8 mouse cellular contexts compared by ENCODE assay signal in genomic region chr4:41714276-41714675, GRCm38 (mm10). TPM values are rescaled to one million over a fixed set of nuclear protein-coding genes. Genes with fewer than 3 reads are reported as not detected.
DNase-seq lines count a peak whose midpoint lies in the region; TF ChIP-seq lines count a peak whose summit lies in the region.

No protein-coding gene starts in this region.

- intact Hi-C loops in left cerebral cortex, postnatal 25 days (cut with DNase I): loop anchor here (5.0 kb wide), 1 partner anchor 147 kb away; the partner anchor contains the start of genes Dnaic1 and Fam219a

- WGBS in small intestine, adult 2 months: 20% methylated on average over 8 of the region's 8 CpGs

- H3K36me3 ChIP-seq in megakaryocyte, embryonic 14.5 days (replicated peaks; ENCODE audit: low read length): peaks cover 66% of the 10 kb centered on the region
- H3K36me3 ChIP-seq in small intestine, adult 2 months (ENCODE audit: control insufficient read depth, insufficient read depth, low read length): peaks cover 21% of the 10 kb centered on the region

- peak; percentile 79; the same call in 1 of the 2 replicates for TF ChIP-seq CTCF in small intestine, adult 2 months (IDR thresholded peaks at IDR 0.05; ENCODE audit: extremely low read depth, insufficient read length, insufficient replicate concordance, low read depth, low read length)

- H3K27ac ChIP-seq in small intestine, adult 2 months (ENCODE audit: insufficient read depth, low read depth, low read length): no peak overlapping the region

- no peaks in the 10 kb centered on the region for H3K9me3 ChIP-seq in megakaryocyte, embryonic 14.5 days

- DNase-seq in ovary, postnatal 36 days (ENCODE audit: low spot score): peak; percentile 43
- no peak for DNase-seq in ovary, adult 18-20 months (ENCODE audit: low spot score)
- peak; percentile 87 for DNase-seq in cerebellum, adult 9-10 months
- peak; percentile 59 to 64 for DNase-seq in frontal cortex, postnatal 10 days (ENCODE audit: low spot score in 2 of 2)
- DNase-seq in induced T-regulatory cell, adult 2 months (ENCODE audit: low read depth): peak; percentile 81
- peak; percentile 75 to 88 for DNase-seq in left cerebral cortex, postnatal 25 days (ENCODE audit: low spot score in 2 of 2)

- peaks cover 30% of the 10 kb centered on the region for H3K4me1 ChIP-seq in megakaryocyte, embryonic 14.5 days
- peaks cover 12% of the 10 kb centered on the region for H3K4me1 ChIP-seq in small intestine, adult 2 months (ENCODE audit: control insufficient read depth, insufficient read depth, insufficient read length, low read length)

- H3K4me3 ChIP-seq in megakaryocyte, embryonic 14.5 days (replicated peaks): peak overlapping the region; percentile 78
- no peak overlapping the region for H3K4me3 ChIP-seq in small intestine, adult 2 months (ENCODE audit: low read depth, low read length)

- no peaks in the 10 kb centered on the region for H3K27me3 ChIP-seq in megakaryocyte, embryonic 14.5 days (replicated peaks)
- H3K27me3 ChIP-seq in small intestine, adult 2 months (ENCODE audit: control insufficient read depth, insufficient read depth, low read length): no peaks in the 10 kb centered on the region

- TF ChIP-seq POLR2A in small intestine, adult 2 months (IDR thresholded peaks at IDR 0.05; ENCODE audit: low read depth, low read length): no peak

RNA-seq across cellular contexts. Expression of gene Rpp25l, which starts 0.9 kb away (rescaled TPM):
- 10 to 100 TPM; 26.8 to 31.3 TPM for total RNA-seq in left cerebral cortex, postnatal 25 days (2021)
- polyA plus RNA-seq in megakaryocyte, embryonic 14.5 days (2012; ENCODE audit: insufficient read depth, low replicate concordance): 51.7 and 76.8 TPM in 2 replicates
- polyA plus RNA-seq in small intestine, adult 2 months (2012; rRNA removed): 25.4 and 48.7 TPM in 2 replicates

RNA-seq across cellular contexts. Expression of gene Dctn3, which starts 8.7 kb away (rescaled TPM):
- total RNA-seq in left cerebral cortex, postnatal 25 days (2021): 100 to 1,000 TPM; 174 to 191 TPM
- 22.2 and 369 TPM in 2 replicates for polyA plus RNA-seq in megakaryocyte, embryonic 14.5 days (2012; ENCODE audit: insufficient read depth, low replicate concordance)
- polyA plus RNA-seq in small intestine, adult 2 months (2012; rRNA removed): 35.0 and 69.5 TPM in 2 replicates

RNA-seq across cellular contexts. Expression of gene Il11ra1, which starts 14.5 kb away (rescaled TPM):
- total RNA-seq in left cerebral cortex, postnatal 25 days (2021): 10 to 100 TPM; 35.8 to 43.8 TPM
- 2.2 and 3.9 TPM in 2 replicates for polyA plus RNA-seq in megakaryocyte, embryonic 14.5 days (2012; ENCODE audit: insufficient read depth, low replicate concordance)
- 24.8 and 28.6 TPM in 2 replicates for polyA plus RNA-seq in small intestine, adult 2 months (2012; rRNA removed)

RNA-seq across cellular contexts. Expression of gene Arid3c, which starts 16.7 kb away (rescaled TPM):
- under 1 TPM in 1 of 2 experiments, not detected in 1; 0.43 TPM for total RNA-seq in left cerebral cortex, postnatal 25 days (2021)
- not detected in 2 replicates for polyA plus RNA-seq in megakaryocyte, embryonic 14.5 days (2012; ENCODE audit: insufficient read depth, low replicate concordance)
- 0.09 TPM in 1 of 2 replicates, not detected in the other for polyA plus RNA-seq in small intestine, adult 2 months (2012; rRNA removed)

RNA-seq across cellular contexts. Expression of gene Cntfr, which starts 17.4 kb away (rescaled TPM):
- 100 to 1,000 TPM in 1 of 2 experiments, 10 to 100 TPM in 1; 98.9 to 109 TPM for total RNA-seq in left cerebral cortex, postnatal 25 days (2021)
- polyA plus RNA-seq in megakaryocyte, embryonic 14.5 days (2012; ENCODE audit: insufficient read depth, low replicate concordance): 3.6 and 10.6 TPM in 2 replicates
- 1.7 and 2.0 TPM in 2 replicates for polyA plus RNA-seq in small intestine, adult 2 months (2012; rRNA removed)
